Mouse (Mus musculus): ENCODE results near the gene Samd4.

Samd4 gene

DNA sequence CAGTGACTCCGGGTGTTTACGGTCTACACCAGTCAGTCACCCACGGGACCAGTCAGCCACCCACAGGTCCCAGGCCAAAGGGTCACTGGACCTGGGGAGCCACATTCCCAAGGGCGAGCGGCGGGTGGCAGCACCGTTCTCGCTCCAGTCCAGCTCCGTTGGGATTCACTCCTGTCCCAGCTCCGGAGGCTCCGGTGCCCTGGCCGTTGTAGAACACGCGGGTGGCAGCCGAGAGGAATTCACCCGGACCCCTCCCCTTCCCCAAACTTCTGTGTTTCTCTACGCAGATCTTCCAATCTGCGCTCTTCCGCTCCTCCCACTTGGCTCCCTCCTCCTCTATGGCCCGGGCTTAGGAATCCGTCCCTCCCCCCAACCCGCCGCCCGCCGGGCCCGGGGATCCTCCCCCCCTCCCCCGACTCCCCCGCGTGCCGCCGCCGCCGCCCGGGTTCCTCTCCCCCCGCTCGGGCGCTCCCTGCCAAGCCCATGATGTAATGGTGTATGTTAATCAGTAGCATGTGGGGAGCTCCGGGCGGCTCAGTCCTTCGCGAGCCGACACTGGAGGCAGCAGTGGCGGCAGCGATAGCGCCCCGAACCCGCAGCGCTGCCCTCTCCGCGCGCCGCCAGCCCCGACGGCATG is at the start of gene Samd4:
Samd4 (plus strand) TSS at position 424 of the 637 bp plus-strand sequence.
- peak; percentile 58 for DNase-seq (ENCODE audit: low spot score)

DNA sequence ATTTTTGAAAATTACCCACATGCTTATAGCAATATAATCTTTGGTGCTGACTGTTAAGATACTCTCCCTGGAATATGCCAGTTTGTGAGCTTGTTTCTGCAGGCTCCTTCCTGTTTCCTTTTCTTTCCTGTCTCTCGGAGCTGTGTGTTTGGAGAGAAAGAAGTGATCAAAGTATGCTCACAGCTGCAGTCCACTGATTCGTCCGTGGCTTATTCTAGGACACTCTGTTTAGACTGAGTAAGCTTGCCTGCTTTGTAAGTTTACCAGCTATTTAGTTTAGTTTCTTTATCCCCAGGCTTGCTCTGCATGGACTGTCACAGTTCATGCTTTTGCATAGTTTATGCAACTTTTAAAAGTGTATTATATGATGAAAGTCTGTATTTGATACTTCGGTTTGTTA is 43.3 kb upstream of the Samd4 start:
- DNase-seq (ENCODE audit: low spot score), result no peak

DNA sequence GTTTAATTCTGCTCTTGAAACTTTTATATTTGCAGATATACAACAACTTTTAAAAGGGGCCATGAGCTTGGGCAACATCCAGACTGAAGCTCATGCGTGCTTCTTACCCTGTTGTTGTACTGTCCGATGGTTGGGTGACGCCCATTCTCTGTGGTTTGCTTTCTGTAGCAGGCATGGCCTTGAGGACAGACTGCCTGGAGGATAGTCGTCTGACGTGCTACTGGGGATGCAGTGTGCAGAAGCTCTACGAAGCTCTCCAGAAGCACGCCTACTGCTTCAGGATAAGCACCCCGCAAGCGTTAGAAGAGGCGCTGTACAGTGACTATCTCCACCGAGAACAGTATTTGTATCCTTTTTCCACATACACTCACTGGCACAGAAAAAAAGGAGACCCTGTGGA is 36.9 kb upstream of the Samd4 start:
- no peak for DNase-seq (ENCODE audit: low spot score)

DNA sequence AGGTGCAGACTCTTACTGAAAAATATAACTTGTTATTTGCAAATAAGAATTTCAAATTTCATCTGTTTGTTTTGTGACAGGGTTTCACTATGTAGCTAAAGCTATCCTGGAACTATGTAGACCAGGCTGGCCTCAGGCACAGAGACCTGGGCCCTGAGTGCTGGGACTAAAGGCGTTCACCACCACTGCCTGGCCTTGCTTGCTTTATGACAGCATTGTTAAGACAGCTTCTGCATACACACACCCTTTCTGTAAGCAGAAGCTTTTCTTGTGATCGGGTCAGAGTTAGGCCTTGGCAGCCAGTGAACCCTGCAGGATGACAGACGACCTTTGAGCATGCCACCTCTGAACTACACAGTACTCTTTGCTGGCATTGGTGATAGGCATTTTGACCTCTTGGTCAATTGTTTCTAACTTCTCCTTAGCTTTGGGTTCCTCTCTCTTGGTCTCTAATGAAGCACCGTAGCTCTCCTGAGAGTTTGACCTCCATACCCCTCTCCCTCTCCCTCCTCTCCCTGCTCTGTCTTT is 34.5 kb upstream of the Samd4 start:
- no peak for DNase-seq (ENCODE audit: low spot score)

DNA sequence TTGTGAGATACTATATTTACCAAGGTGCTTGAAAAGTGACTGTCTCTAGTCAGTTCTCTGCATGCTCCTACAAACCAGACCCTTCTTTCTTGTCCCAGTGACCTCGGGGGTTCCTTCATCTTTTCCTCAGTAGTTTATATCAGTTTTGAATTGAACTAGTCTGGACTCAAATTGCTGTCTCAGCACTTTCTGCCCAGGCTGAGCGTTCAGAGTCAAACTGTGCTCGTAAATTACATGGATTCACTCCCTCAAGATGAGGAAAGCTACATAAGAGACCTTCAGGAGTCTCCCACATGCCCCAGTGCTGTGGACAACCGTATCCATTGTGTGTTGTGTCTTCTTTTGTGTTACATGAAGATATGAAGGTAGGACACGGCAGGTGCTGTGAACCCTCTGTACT is 33.9 kb upstream of the Samd4 start:
- DNase-seq (ENCODE audit: low spot score), result no peak

DNA sequence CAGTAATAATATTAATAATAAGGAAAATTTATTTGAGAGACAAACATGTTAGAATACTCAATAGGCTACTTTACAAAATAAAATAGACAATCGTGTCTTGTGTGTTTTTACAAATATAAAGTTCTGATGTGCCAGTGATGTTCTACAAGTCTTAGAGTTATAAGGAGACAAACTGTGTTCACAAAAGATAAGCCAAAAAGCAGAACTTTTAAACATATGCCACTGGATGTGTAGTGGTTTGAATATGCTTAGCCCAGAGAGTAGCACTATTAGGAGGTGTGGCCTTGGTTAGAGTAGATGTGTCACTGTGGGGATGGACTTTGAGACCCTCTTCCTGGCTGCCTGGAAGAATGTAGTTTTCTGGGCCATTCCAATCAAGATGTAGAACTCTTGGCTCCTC is 32.9 kb upstream of the Samd4 start:
- DNase-seq (ENCODE audit: low spot score), result no peak

DNA sequence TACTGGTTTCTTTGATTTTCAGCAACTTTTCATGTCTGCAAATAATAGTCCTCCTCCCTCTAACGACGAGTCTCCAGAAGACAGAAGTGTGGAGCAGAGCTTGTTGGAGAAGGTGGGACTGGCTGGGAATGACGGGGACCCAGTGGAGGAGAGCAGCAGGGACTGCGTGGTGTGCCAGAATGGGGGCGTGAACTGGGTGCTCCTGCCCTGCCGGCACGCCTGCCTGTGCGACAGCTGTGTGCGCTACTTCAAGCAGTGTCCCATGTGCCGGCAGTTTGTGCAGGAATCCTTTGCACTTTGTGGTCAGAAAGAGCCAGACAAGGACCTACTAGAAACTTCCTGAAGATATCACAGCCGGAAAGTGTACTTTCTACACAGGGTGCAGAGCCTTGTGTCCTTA is 29.0 kb upstream of the Samd4 start:
- DNase-seq (ENCODE audit: low spot score), result no peak

DNA sequence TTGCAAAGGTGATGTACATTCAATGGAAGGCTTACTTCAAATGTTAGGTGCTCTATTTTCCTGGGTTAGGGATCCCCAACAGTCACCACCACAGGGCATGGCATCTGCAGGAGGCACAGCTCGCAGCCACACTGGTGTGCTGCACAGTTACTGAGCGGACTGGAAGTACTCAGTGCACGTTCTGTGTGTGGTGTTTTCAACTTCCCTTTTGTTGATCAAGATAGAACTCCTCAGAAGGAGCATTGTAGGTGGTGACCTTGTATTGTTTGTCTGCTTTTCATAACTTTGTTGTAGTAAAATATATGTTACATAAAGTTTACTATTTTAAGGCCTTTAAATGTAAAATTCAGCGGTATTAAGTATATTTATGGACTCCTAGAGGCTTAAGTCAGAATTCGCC is 19.7 kb upstream of the Samd4 start:
- no peak for DNase-seq (ENCODE audit: low spot score)

DNA sequence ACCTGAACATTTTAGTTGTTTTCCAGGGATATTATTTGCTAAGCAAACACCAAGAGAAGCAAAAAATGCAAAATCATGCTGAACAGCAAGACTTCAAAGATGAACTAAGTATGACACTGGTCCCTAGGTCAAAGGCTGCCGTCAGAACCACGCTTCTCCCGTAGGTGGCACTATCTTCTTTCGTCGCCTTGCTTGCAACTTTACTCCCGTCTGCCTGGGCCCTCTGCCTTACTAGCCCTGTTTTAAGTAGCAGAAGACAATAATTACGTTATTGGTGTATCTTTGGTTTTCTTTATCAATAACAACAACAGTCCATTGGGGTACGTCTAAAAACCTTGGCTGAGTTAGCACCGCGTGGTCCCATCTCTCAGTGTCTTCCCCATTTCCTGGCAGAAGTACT is 1.7 kb upstream of the Samd4 start:
- DNase-seq (ENCODE audit: low spot score), result peak; percentile 27

DNA sequence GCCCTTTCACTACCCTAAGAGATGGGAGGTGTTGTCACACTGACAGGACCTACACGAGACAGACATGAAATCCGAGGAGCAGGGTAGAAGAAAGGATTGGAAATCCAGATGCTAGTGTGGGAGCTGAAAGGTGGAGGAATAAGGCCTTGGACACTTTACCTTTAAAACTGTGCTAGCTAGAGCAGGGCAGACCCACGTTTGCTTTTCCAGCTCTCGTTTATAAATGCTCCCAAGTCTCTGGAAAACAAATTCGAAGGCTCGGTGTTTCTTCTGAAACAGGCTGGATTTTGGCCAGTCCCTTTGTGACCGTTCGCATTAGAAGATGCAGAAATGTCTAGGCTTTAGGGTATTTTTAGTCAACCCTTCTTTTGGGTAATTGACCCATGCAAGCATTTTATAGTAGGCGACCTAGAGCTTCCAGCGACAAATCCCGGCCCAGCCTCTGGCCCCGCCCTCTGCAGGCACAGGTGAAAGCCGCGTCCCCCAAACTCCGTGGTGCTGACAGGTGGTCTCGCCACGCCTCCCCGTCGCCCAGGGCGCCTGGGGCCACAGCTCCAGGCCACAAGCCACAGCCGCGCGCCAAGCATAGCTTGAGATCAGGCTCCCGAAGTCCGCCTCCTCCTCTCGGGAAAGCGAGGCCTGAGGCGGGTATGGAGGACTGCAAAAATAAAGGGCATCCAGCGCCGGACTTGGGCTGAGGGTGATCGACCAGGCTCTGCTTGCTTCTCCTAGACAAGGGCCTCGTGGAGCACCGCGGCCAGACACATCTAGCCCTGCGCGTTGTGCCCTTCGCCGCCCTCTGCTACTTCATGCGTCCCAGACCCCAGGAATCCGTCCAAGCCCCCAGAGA is 848 bp upstream of the Samd4 start:
- DNase-seq (ENCODE audit: low spot score), result peak; percentile 13

DNA sequence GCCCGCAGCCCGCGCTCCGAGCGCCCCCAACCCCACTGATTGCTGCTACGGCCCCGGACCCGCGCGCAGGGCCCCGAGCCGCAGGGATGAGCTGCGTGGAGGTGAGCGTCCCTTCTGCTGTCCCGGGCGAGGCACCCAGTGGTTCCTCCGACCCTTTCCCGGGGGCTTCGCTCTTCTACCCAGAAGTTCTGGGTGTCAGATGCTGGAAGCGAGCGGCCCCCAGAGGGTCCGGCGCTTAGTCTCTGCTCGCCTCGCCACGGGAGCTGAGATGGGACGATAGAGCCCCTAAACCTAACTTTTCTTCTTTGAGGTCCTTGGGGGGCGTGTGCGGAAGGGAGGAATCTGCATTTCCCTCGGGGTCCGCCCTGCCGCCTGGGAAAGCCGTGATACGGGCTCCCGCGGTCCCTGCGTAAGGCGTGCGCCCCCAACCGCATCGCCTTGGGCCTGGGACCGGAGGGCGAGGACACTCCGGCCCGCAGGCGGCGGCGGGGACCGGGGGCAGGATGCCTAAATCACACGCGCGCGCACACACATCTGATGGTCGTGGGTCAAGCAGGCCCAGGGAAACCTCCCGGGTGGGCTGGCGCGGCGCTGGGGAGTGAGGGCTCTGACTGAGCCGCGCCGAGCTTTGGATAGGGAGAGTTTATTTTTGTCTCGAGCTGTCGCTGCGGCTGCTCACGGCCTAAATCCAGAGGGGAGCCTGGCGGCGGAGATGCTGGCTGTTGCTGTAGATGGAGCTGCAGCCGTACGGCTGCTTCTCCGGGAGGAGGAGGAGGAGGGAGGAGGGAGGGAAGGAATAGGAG is 615 bp downstream of the Samd4 start:
- DNase-seq (ENCODE audit: low spot score), result peak; percentile 55

DNA sequence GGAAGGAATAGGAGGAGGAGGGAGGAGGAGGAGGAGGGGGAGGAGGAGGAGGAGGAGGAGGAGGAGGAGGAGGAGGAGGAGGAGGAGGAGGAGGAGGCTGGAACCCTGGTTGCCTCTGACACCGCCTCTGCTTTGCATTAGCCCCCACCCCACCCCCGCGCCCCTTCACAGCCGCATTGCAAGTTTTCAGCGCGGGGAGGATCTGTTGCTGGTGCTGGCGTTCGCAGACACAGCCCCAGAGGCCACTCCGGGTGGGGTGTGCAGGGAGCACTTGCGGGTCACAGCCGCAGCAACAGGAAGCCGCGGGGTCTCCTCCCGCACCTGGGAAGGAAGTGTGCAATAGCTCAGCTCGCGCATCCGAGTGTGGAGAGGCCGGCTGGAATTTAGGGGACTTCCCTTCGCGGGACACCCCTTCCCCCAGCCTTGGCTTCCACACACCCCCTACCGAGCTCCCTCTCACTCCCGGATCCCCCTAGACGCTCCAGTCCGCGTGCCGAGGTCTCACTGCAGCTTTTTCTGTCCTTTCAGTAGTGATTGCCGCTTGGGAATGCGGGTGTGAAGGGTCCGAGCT is 1.3 kb downstream of the Samd4 start:
- DNase-seq (ENCODE audit: low spot score), result peak; percentile 21

DNA sequence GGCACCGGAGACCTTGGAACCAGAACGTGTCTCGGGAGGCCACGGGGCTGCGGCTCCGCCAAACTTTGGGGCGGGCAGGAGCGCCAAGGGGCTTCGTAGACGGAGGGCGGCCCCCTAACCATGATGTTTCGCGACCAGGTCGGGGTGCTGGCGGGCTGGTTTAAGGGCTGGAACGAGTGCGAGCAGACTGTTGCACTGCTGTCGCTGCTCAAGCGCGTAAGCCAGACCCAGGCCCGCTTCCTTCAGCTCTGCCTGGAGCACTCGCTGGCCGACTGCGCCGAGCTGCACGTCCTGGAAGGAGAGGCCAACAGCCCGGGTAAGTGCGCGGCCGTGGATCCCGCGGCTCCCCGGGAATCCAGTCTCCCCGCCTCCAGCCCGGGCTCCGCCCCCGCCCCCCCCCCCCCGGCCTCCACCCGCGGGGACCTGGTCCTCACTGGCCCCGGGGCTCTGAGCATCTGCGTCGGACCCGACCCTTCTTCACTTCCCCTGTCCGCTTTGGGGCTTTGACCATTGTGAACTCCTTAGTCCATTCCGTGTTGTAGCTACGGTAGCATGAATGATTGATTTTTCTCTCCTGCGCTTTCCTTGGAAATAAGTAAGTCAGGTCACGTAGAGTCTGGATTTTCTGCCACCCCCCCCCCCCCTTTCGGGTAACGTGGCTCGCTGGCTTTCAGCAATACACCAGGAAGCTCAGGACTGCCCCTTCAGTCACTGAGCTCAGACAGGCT is 2.2 kb downstream of the Samd4 start:
- DNase-seq (ENCODE audit: low spot score), result peak; percentile 40

DNA sequence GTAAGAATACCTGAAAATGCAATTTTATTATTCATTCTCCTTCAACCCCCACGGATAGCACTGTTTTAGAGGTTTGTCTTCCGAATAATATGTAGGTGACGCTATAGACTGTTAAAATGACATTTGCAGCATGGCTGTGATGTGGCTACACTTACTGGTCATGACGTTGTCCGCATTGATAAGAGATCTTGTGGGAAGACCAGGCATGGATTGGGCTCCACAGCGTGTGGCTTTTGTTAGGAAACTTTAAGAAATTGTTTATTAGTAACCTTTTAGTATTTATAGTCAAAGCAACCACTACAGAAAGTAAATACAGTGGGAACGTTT is 2.7 kb downstream of the Samd4 start:
- DNase-seq (ENCODE audit: low spot score), result no peak

DNA sequence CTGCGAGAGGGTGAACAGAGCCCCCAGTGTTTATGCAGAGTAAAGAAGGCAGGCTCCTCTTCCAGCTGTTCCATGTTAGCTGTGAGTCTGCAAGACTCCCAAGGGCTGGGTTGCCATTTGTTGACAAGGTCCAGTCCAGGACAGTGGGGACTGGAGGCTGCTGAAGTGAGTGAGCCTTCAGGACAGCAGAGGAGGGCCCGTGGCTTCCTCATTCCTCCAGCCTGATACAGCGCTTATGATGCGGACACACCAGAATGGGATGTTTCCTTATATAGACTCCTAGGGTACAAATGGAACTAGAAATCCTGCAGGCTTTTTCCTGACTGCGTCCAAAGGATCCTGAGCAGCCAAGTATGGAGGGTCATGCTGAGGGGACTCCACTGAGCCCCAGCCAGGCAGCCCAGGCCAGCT is 3.2 kb downstream of the Samd4 start:
- no peak for DNase-seq (ENCODE audit: low spot score)

DNA sequence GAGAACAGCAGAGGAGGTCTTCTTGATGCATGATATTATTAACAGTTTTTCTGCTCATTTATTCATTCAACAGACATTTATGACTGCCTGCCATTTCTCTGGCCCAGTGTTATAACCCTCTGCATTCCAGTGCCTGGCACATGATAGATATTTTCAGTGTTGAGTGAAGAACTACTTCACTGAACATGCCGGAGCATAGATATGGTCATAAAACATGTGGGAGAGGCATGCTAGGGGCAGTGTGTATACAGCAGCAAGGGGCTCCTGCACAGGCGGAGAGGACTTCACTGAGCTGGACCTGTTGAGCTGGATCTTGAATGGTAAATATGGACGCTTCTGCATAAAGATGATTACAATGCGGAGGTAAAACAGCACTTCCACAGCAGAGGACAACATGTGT is 6.4 kb downstream of the Samd4 start:
- DNase-seq (ENCODE audit: low spot score), result no peak

DNA sequence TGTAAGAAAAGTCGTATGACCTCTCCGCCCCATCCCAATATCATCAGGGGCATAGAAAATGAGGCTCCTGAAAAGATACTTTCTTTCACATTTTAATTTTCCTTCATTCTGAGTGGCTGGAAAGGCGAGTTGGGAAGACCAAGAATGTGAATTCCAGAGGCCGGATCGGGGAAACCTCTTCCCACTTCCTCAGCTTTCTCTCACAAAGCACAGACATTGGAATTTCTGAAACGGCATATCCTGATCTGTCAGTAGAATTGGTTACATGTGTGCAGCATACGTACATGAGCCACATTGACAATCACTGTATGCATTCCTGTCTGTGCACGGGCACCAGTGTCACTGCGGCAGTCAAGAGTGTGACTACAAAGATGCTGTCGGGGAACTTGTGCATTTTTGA is 11.3 kb downstream of the Samd4 start:
- no peak for DNase-seq (ENCODE audit: low spot score)

DNA sequence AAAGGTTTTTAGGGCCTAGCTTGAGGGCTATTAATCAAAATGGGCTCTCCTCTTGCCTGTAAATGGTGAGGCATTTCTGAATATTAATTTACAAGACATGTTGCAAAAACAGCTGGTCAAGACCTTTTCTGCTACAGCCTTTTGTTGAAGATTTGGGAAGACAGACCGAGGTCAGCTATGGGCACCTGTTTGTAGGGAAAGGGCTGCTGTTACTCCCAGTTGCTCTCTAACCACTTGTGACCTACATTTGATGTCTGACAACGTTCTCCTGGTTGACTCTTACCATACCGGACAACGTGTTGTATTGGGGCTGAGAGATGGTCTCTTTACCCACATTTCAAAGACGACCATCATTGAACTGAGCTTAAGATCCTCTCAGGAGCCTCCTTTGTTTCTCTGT is 15.3 kb downstream of the Samd4 start:
- no peak for DNase-seq (ENCODE audit: low spot score)

DNA sequence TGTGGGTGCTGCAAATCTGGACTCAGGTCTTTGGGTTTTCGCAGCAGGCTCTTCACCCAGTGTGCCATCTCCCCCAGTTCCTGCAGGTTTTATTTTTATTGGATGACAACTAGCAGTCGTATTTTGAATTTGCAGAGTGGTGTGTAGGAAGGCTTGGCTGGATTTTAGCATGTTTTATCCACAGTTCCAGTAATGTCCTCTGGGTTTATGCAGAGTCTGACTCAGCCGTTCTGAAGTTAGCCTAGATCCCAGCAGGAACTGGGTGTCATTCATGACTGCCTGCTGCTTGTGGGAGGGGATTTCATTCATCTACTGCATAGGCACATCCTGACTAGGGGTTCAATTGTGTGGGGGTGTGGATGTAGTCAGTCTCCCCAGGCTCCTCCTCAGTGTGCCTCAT is 16.0 kb downstream of the Samd4 start:
- DNase-seq (ENCODE audit: low spot score), result peak; percentile 48

DNA sequence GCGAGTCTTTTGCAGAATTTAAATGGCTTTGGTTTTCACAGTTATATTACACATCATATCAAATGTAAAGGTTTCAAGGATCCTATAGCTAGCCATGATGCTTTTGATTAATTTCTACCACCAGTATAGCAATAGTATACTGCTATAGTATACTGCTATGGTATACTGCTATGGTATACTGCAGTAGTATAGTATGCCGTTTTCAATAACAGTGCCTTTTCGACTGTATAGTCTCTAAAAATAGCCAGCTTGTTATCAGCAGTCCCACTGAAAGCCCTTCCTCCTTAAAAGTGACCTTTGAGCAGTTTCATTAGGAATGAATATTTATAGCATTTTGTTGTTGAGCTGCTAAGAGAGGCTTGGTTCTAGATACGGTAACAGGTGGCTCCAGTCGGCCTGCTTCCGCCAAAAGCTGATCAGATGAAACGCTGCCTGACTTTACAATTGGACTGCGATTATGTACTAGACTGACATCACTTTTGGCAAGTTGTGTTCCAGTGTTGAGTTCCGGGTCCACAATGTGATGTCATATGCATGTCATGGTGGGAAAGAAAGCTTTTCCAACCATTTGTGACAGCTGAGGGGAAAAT is 19.9 kb downstream of the Samd4 start:
- DNase-seq (ENCODE audit: low spot score), result no peak

DNA sequence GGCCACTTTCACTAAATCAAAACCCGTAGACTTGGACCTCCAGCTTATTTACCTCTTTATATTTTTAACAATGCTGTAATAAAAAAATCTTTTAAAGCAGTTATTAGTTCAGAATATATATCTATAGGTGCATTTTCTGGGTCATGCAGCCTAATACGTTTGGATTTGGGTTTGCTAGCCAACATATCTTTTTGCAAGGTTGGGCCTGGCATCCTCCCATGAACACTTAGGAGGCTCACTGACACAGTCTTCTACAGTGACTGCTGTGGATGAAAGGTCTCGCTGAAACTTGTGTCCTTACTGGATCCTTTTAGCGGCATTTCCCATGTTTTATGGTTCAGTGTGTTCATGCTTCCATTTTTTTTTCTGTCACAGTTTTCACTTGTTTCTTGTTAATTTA is 21.6 kb downstream of the Samd4 start:
- no peak for DNase-seq (ENCODE audit: low spot score)

Data from left cerebral cortex, adult 11 months (tissue).